Mouse (Mus musculus) heart, postnatal 0 days (tissue): ENCODE measurements around the gene Ralgps1.

Source experiments
- CTCF ChIP-seq: IDR thresholded peaks from 2 replicates; pipeline ENCODE4 v1.5.1; 2016; ENCODE audit warnings: antibody characterized with exemption, control low read depth, low read depth
- EP300 ChIP-seq: IDR thresholded peaks from 2 replicates; pipeline ENCODE4 v1.6.1; 2016; ENCODE audit warnings: antibody characterized with exemption, low read depth

DNA sequence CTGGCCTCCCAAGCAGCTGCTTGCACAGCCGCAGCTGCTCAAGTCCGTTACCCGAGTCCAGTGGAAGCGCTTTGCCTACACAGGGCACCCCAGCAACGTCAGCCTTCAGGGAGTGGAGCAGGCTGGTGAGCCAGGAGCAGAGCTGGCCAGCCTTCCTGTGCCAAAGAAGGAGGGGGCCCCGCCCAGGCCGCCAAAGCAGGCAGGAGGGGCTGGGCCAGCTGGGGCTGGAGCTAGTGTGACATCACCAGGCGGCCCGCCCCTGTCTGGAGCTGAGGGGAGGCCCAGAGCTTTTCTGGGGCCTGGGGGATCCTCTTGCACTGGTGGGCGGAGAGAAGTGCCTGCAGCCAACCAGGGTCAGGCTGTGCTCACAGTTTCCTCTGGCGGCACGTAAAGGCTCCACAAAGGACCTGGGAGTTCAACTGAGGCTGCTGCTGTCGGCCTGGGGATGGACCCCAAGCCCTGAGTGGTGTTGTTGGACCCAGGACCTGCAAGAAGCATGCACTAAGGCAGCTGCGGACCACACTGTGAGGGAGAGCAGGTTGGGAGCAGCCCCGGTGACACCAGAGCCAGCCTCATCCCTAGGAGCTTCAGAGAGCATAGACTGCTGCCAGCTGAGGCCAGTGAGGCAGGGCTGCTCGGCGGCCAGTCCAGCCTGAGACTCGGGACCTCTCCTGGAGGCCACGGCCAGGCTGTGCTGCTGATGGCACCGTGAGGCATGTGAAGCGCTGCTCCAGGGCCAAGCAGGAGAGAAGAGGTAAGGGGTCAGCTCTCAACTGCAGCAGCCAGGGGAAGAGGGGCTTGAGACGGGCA lies 155.4 kb downstream of the Ralgps1 start, which contains the start of gene Angptl2:
- TF ChIP-seq CTCF, result no peak
- no peak for TF ChIP-seq EP300
